Mouse (Mus musculus) granulocyte monocyte progenitor cell, adult 5-6 weeks (primary cell): ENCODE data around the gene 4930519G04Rik. TPM values are rescaled to one million over a fixed set of nuclear protein-coding genes. Genes with fewer than 3 reads are reported as not detected.
"Not testable (repeated sequence)": the region's sequence is repeated elsewhere in the genome, so short reads cannot be mapped to it uniquely, and the experiment has no call there.

Experiments used
- ATAC-seq: replicated peaks from 2 replicates; pipeline ENCODE4 v1.8.0; 2016; ENCODE audit warnings: mild to moderate bottlenecking, moderate TSS enrichment, inconsistent platforms; ENCODE audit not compliant: poor library complexity, severe bottlenecking
- total RNA-seq, 2 experiments: library from RNA; stranded (forward) in 1 of 2; stranded (reverse) in 1 of 2; fragments of 200-712, 200-1000 nt in 1 of 2; fragments of >200 nt in 1 of 2; fragmentation: Nextera tagmentation in 1 of 2; gene quantifications; 2 replicates each; pipeline ENCODE4 v1.2.3; 2014 to 2017

The 4930519G04Rik gene
- total RNA-seq, 2 experiments from 2014 or later, result 1.6 TPM; not detected in 1

DNA sequence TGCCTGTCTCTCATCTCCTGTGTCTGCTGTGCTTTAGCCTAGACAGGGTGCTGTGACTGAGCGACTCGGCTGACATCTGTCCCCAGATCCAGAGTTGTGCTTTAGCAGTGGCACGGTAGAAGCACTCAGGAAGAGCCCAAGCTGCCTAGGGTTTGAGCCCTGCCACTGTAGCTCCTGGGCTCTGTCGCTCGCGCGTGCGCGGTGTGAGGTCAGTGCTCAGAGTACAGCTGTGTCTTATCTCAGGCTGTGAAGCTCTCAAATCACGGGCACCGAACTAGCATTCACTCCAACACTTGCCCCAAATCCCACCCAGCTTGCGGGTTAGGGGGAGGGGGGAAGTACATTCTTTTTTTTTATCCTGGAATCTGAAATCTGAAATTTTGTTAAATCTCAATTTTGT, 16.6 kb upstream of the 4930519G04Rik start:
- no peak for ATAC-seq

DNA sequence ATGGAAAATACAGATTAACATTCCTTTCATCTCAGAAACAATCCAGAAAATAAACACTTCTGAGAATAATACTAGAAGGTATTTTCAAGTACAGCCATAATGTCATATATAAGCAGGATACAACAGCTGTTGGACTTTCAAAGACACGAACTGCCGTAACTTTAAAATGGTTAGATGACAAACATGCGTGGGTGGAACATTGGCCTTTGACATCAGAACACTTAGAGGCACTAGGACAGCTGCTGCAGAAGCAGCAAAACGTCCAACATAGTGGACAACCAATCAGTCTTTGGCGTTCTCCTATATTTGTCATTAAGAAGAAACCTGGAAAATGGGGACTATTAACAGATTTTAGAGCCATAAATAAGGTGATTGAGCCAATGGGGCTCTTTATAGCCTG, 13.0 kb upstream of the 4930519G04Rik start:
- ATAC-seq, result not testable (repeated sequence)

DNA sequence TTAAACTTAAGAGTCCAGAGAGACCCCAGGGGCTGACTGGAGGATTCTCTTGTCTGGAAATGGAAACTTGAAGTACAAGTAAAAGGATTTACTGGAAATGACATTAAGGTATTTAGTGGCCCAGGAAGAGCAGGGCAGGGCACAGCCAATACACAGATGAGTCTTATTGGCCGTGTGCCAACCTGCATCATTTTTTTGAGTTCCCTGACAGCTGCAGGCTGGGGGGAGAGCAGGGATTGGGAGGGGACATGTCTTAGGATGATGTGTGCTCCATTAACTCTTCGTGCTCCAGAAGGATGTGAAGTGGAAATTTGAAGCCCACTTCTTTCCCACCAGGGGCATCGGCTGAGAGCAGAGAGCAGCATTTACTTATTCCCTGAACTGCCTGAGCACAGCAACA, 11.3 kb upstream of the 4930519G04Rik start:
- ATAC-seq, result not testable (repeated sequence)

DNA sequence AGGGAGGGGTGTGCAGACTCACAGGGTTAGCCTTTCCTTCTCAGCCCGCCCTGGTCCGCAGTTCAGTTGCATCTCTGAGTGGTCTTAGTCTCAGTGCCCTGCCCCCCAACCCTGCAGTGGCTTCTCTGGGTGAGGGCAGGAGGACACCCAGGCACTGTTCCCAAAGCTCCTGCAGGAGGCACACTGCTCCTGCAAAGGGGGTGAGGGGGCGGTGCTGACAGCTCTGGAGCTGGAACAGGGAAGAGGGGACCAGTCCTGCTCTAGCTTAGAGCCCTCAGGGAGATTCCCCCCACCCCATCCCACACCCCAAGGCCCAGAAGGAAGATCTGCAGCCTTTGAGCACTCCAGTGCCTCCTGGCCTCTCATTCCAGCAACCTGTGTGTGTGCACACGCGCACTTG, 10.8 kb upstream of the 4930519G04Rik start:
- ATAC-seq, result no peak

DNA sequence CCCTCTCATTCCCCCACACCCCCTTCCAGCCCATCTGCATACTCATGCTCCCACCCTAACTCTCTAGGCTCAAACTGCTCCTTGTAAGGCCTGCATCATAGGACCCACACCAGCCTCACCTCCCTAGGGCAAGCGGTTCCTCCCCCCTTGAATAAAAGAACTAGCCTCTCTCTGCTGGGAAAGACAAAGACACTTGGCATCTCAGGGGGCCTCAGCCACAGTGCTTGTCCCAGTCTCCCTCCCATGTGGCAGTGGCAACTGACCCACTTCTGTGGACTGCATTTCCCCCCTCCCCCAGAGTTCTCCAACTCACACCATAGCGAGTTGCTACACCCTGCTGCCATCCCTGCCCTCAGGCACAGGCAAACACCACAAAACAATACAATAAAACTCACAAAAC, 9.1 kb upstream of the 4930519G04Rik start:
- not testable (repeated sequence) for ATAC-seq

DNA sequence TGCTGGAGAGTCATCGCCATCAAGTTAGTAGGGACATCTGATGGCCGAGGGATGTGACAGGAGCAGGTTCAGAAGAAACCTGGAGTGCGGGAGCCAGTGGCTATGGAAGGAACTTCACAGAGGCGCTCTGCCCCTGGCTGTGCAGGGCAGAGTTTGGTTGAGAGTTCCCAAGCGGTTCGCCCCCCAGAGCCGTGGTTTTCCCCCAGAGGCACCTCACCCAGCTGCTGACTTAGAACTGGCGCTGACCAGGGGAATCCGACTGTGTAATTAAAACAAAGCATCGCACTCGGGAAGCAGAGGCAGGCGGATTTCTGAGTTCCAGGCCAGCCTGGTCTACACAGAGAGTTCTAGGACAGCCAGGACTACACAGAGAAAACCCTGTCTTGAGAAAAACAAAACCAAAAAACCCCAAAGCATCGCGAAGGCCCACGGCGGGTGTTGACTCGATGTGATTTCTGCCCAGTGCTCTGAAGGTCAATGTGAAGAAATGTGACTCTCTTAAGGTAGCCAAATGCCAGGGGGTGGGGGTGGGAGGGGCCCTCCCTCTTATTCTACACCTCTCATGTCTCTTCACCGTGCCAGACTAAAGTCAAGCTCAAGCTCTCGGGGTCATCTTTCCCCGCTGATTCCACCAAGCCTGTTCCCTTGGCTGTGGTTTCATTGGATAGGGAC, 1.8 kb upstream of the 4930519G04Rik start:
- no peak for ATAC-seq

DNA sequence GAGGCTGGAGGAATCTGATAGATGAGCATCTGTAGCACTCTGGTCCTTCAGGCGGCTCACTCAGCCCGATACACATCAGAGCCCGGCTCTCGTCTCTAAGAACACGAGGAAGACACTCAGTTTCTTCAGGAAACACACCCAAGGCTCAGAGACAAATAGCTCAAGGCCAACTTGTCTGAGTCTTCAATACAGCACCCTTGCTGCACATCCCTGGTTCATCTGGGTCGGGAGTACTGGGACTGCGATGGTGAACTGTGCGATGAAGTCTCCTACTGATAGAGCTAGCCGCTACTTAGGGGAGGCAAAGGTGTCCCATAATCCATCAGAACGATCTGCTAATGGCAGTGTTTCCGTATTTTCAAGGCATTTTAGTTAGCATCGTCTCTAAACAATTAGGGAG, 5.1 kb downstream of the 4930519G04Rik start, which contains the start of gene Gm9936:
TSS of gene Gm9936 (minus strand) at position 101 of the 400 bp plus-strand sequence.
- no peak for ATAC-seq

DNA sequence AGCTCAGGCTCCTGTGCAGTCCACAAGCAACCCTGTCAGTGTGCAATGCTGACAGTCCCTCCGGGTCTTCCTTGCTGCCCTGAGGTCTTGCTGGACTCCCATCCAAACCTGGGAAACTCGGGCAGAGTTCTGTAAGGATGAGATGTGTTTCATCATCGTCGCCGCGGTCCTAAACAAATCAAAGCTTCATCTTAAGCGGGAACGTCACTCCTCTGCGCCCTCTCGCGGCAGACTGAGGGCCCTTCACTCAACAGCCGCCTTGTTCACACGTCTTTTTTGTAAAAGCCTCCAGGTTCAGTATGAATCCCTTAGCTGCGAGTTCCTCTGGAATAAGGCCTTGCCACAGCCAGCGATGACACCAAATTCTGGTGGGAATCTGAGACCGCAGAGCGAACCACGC, 5.8 kb downstream of the 4930519G04Rik start:
- ATAC-seq, result peak; percentile 52; the same call in 1 of the 2 replicates

DNA sequence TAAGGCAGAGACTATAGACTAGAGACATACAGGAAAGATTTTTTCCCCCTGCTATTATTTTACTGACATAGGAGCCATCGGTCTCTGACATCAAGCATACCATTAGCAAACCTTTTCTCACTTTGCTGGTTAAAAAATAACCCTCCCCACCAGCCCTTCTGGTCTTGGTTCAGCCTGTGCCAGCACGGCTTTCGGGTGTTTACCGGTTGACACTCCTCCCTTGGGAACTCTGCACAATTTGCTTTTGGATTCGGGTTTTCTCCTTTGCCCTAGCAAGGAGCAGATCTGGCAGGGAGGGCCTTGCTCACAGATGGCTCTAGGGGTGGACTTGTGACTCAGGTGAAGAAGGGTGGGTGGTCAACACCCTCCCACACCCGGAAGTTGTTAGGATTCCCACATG, 8.3 kb downstream of the 4930519G04Rik start:
- no peak for ATAC-seq

DNA sequence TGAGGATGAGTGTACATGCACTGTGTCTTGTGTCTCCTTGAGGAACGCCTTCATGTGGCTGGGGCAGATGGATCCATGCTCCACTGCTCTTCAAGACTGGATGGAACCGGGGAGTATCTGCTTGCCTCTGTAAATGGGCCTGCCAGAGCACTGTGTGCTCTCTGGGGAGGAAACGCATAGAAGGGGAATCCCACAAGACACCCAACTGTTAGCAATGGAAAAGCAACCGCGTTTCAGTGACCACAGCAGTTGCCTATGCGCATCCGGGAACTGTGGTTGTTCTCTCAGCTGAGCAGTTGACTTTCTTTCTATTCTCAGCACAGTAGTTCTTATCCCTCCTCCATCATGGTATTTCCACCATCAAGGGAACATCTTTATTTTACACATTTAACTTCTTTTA, 11.3 kb downstream of the 4930519G04Rik start:
- ATAC-seq, result no peak

DNA sequence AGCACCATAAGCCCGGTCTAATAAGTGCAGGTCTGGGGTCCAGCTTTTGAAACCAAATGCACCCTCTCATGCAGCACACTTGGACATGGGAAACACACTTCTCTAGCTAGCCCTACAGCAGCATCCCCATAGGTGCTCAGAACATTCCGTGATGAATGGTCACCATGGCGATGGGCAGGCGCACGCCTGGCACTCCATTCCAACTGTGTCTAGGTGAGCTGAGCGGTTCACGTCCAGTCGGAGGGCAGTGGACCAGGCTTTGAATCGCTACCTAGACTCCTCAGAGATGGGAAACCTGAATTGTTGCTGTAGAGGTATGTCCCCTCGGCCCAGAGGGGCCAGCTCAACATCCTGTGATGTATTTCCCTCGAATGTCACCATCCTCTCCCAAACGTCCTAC, 11.8 kb downstream of the 4930519G04Rik start:
- no peak for ATAC-seq

DNA sequence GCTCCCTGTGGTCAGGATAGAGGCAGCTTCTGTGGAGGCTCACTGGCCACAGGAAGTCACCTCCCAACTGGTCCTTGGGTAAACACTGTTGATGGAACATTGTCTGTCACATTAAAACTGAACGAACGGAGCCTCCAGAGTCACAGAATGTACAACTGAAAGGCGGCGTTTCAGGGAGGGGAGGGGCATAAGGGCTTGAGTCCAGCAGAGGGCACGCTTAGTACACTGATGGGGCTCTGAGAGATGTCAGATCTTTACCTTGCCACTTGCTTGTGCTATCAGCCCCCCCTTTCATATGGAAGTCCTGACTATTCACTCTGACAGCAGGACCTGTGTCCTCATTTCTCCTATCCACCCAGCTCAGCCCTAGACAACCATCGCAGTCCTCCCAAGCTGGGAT, 22.4 kb downstream of the 4930519G04Rik start:
- no peak for ATAC-seq

DNA sequence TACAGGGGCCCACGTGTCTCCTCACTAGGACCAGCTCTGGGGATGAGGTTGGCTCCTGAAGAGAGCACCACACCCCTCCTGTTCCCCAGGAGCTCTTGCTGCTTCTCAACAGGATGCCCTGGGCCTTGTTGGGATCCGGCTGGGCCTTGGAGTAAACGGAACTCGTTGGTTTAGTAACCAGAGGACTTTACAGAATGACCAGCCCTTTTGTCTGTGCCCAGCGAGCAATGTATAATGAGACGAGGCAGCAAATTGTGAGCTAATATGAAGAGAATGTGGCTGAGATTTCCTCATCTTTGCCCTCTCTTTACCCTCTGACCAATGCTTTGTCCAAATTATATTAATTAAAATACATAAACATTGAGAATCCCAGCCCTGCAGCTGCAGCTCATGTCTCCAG, 22.9 kb downstream of the 4930519G04Rik start:
- no peak for ATAC-seq

DNA sequence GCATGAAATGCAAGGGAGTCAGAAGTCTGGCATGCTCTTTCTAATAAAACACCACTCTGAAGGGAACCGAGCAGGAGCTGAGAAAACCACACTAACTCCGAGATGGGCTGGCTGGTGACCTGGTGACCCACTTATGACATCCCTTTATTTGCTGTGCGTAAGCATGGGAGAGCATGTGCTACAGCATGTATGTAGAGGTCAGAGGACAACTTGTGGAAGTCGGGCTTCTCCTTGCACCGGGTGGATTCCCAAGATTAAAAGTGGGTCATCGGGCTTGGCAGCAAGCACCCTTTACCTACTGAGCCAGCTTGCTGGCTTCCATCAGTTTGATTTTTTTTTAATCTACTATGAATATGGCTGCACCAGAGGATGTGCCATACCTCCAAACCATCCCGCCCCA, 24.0 kb downstream of the 4930519G04Rik start:
- no peak for ATAC-seq

DNA sequence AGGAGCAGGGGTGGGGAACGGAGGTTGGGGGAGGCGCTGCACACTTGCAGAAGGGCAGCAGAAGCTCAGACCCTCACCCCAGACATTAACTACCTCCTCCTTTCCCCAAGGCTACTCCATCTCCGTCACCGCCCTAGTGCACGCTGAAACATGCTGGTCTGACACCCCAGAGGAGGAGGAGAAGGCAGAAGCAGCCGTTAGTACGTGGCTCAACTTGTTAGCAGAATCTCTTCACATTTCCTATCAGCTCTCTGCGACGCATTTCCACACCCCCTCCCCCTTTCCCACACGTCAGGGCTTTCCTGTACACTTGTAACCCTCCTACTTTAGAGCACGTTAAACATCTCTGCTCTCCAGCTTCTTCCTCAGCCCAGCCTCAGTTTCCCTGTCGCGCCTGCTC, 25.9 kb downstream of the 4930519G04Rik start:
- ATAC-seq, result no peak

DNA sequence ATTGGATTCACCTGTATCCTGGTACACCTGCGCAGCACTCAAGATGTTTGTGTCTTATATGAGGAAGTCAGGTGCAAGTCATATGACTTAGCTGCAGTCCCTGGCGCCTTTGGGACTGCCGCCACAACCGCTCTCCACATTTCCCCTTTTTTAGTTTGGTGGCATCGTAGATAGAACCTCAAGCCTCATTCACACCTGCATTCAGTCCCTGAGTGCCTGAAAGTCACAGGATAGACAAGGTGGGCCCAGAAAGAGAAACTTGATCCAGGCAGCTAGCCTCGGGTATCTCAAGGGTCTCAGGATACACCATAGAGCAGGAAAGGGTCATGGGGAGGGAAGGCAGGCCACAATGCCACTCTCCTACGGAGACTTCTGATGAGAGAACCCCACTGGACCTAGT, 28.9 kb downstream of the 4930519G04Rik start:
- ATAC-seq, result 0 out of 2 replicates have a peak, but pooled peaks have one; percentile 36

DNA sequence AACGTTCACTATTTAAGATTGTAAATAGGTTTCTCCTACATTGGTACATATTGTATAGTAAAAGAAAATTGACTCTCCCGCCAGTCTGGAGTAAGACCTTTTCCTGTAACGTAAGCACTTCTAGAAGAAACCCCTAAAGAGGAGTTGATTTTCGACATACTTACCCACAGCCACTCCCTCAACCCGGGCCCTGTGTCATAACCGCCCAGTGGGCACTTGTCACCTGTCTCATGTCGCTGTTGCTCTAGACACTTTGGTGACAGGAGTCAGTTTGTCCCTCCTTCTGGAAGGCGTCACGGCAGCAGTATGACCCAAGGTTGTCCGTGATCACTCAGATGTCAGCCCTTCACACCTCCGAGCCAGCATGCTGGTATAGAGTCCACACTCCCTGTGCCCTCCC, 29.6 kb downstream of the 4930519G04Rik start:
- ATAC-seq, result peak; percentile 98

DNA sequence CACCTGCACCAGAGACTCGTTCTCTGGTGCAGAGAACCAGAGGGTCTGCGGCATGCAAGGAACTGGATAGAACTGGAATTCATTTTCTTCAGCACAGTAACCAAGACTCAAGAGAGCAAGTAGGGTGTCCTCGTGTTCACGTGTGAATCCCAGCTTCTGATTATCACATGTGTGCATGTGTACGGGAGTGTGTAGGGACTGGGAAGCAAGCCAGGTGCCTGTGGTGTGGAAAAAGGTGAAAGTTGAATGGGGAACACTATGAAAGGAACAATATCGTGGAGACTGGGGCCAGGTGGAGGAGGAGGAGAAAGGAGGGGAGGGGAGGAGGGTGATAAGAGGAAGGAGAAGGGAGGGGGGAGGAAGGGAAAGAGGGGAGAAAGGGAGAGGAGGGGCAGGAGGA, 33.3 kb downstream of the 4930519G04Rik start:
- no peak for ATAC-seq

DNA sequence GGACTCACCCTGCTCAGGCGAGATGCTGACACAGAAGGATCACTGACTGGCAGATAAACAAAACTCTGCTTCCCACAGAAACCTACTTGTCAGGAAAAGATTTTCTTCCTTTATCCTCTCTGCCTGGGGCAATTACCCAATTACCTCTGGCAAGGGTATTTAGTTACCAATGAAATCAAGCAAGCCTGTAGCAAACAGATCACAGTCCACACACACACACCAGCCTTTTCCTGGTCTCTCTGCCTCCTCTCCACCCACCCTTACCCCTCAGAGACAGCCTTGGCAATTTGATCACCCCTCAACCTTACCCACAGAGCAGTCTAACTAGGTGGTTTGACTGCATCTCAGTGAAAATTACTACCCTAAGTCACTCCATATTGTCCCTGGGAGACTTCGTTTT, 35.5 kb downstream of the 4930519G04Rik start:
- no peak for ATAC-seq

DNA sequence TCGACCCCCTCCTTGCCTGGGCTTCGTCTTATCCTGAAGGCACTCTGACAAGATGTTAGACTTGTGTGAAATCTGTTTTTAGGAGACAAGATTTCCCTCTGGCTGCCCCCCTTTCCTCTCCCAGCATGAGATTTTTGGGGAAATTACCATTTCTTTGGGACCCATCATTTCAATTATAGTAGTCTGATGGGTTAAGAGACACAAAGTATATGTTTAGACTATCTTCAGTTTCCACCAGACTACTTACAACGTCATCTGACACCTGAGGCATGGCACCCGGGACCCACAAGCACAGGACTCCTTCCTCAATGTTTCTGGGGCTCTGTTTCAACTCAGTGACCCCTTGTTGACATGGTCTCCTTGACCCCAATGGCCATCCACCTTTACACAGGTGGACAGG, 42.1 kb downstream of the 4930519G04Rik start:
- no peak for ATAC-seq

DNA sequence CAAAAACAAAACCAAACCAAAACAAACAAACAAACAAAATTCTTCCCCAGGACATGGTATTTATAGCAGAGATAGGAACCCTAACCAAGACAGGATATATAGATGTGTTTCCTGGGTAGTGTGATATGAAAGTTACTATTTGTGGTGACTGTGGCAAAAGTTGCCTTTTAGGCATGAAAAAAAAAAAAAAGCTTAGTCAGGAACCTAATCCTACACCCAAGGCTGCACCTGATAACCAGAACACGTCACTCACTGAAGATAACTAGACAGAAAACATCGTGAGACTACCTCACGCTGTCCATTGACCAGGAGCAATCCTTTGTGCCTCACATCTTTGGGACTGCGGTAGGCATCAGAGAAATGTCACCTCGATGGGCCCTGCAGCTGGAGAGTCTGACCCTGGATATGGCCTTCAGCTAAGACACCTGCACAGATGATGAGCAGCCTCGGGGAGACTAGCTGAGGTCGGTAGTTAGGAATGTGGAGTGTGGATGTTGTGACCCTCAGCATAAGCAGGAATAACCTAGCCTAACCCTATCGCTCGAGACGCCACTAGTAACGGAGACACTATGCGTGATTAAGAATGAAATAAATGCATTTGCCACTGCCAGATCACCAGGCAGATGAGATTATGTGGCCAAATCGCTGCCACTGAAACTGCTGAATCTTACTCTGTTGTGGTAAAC, 43.4 kb downstream of the 4930519G04Rik start, which contains the start of gene Oasl2:
TSS of gene Oasl2 (plus strand) at position 249 of the 686 bp plus-strand sequence.
- ATAC-seq, result peak; percentile 7; the same call in 1 of the 2 replicates

DNA sequence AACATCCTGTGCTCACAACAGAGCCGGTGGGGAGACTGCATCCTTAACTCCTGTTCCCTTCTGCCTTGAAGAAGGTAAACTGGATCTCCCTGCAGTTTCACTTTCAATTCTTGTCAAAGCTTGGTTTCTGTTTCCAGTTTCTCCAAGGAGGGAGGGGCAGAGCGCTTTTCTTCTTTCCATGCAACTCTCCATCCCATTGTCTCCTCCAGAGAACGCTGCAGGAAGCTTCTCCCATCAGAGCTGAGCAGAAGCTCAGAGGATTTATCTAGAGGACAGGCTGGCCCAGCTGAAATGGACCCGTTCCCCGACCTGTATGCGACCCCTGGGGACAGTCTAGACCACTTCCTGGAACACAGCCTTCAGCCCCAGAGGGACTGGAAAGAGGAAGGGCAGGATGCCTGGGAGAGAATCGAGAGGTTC, 43.9 kb downstream of the 4930519G04Rik start:
- peak; percentile 83 for ATAC-seq
